Comparison of ENCODE assay signal across 8 mouse cellular contexts in the genomic region with DNA sequence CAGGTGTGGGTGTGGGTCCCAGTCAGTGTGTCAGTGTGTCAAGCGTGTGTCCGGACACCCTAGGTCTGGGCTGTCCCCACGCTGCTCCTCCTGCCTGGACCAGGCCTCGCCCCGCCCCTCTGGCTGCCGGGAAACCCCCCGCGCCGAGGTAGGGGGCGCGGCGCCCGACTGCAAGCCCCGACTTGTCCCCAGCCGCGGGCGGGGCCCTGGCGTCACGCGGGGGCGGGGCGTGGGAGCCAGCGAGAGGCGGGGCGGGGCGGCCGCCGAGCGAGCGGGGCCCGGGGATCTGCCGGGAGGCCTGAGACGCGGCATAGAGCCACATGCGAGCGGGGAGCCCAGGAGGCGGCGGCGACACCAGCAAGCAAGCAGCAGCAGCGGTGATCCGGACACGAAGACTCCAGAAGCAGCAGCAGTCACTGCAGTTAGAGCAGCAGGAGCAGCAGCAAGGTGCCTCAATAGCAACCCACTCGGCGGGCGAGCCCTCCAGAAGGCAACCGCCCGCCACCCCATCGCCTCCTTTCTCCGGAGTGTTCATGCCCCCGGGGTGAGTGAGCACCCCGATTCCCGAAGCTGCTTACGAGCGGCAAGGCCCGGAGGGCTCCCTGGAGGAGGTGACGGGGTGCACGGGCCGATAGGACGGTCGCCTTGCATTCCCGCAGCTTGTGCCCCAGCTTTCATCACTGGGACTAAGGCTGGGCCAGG. TPM values are rescaled to one million over a fixed set of nuclear protein-coding genes. Genes with fewer than 3 reads are reported as not detected.
DNase-seq lines count a peak whose midpoint lies in the region; ATAC-seq and TF ChIP-seq lines count a peak whose summit lies in the region.

No protein-coding gene starts in this region.

- ATAC-seq in intestine, embryonic 16.5 days = peak; percentile 30
- ATAC-seq in limb, embryonic 13.5 days (ENCODE audit: low FRiP score, low read depth) = peak; percentile 34
- peak; percentile 38 for ATAC-seq in midbrain, embryonic 14.5 days (ENCODE audit: low FRiP score, low TSS enrichment)

- TF ChIP-seq CTCF in spleen, adult 2 months (IDR thresholded peaks at IDR 0.05; ENCODE audit: extremely low read depth, insufficient read depth, insufficient read length, insufficient replicate concordance) = no peak

- peaks cover 42% of the 10 kb centered on the region for H3K4me1 ChIP-seq in intestine, embryonic 16.5 days (ENCODE audit: control insufficient read depth, insufficient read depth, low read length)
- H3K4me1 ChIP-seq in limb, embryonic 13.5 days = peaks cover 57% of the 10 kb centered on the region
- H3K4me1 ChIP-seq in midbrain, embryonic 14.5 days (ENCODE audit: control insufficient read depth, insufficient read depth, low read length) = peaks cover 32% of the 10 kb centered on the region
- H3K4me1 ChIP-seq in spleen, adult 2 months (ENCODE audit: control insufficient read depth, insufficient read depth, insufficient read length) = peaks cover 35% of the 10 kb centered on the region

- H3K4me2 ChIP-seq in intestine, embryonic 16.5 days (ENCODE audit: low read depth, low read length) = peak overlapping the region; percentile 98
- H3K4me2 ChIP-seq in limb, embryonic 13.5 days (replicated peaks) = peak overlapping the region; percentile 100
- peak overlapping the region; percentile 97 for H3K4me2 ChIP-seq in midbrain, embryonic 14.5 days (ENCODE audit: low read length)

- peak overlapping the region; percentile 77 for H3K27ac ChIP-seq in intestine, embryonic 16.5 days (ENCODE audit: low read length)
- H3K27ac ChIP-seq in limb, embryonic 13.5 days = peak overlapping the region; percentile 6; the same call in 1 of the 2 replicates
- peak overlapping the region; percentile 70 for H3K27ac ChIP-seq in midbrain, embryonic 14.5 days (replicated peaks; ENCODE audit: low read depth, low read length)
- H3K27ac ChIP-seq in spleen, adult 2 months (ENCODE audit: insufficient read depth, low read length) = peak overlapping the region; percentile 91

- no peaks in the 10 kb centered on the region for H3K27me3 ChIP-seq in intestine, embryonic 16.5 days (replicated peaks; ENCODE audit: control insufficient read depth, insufficient read depth, low read length)
- peaks cover 32% of the 10 kb centered on the region for H3K27me3 ChIP-seq in limb, embryonic 13.5 days
- H3K27me3 ChIP-seq in midbrain, embryonic 14.5 days (ENCODE audit: control insufficient read depth, insufficient read depth, low read length) = no peaks in the 10 kb centered on the region
- H3K27me3 ChIP-seq in spleen, adult 2 months (ENCODE audit: control insufficient read depth, insufficient read depth, low read length) = peaks cover 5% of the 10 kb centered on the region; the same call in 1 of the 2 replicates

- no peaks in the 10 kb centered on the region for H3K36me3 ChIP-seq in intestine, embryonic 16.5 days (ENCODE audit: control insufficient read depth, insufficient read depth, low read length)
- H3K36me3 ChIP-seq in limb, embryonic 13.5 days = no peaks in the 10 kb centered on the region
- no peaks in the 10 kb centered on the region for H3K36me3 ChIP-seq in midbrain, embryonic 14.5 days (ENCODE audit: control insufficient read depth, insufficient read depth, low read length)
- no peaks in the 10 kb centered on the region; the same call in 1 of the 2 replicates for H3K36me3 ChIP-seq in spleen, adult 2 months (ENCODE audit: control insufficient read depth, insufficient read depth, low read length)

- peak overlapping the region; percentile 98 for H3K9ac ChIP-seq in intestine, embryonic 16.5 days (ENCODE audit: low read depth, low read length)
- H3K9ac ChIP-seq in limb, embryonic 13.5 days = peak overlapping the region; percentile 68
- H3K9ac ChIP-seq in midbrain, embryonic 14.5 days (replicated peaks; ENCODE audit: low read length) = peak overlapping the region; percentile 59

- WGBS in intestine, embryonic 16.5 days = under 1% methylated on average over 61 of the region's 61 CpGs
- WGBS in limb, embryonic 13.5 days = under 1% methylated on average over 60 of the region's 61 CpGs
- WGBS in midbrain, embryonic 14.5 days = under 1% methylated on average over 60 of the region's 61 CpGs
- WGBS in spleen, adult 2 months = 2% methylated on average over 61 of the region's 61 CpGs

- peak; percentile 88 for DNase-seq in layer of hippocampus, adult 11-12 months (ENCODE audit: low spot score)
- no peak for DNase-seq in layer of hippocampus, adult 9-10 months (ENCODE audit: low spot score)
- DNase-seq in embryo, embryonic 11.5 days (ENCODE audit: low read depth, low spot score) = peak; percentile 65
- DNase-seq in gastrocnemius, postnatal 4 days (ENCODE audit: low spot score in 2 of 2) = peak; percentile 78 to 88
- peak; percentile 86 for DNase-seq in midbrain, embryonic 14.5 days
- peak in 1 of 2 experiments; percentile 87 for DNase-seq in spleen, adult 2 months (ENCODE audit: low read depth in 1 of 2, low spot score in 2 of 2)

- H3K4me3 ChIP-seq in intestine, embryonic 16.5 days (ENCODE audit: low read length) = peak overlapping the region; percentile 82
- H3K4me3 ChIP-seq in limb, embryonic 13.5 days = peak overlapping the region; percentile 67
- H3K4me3 ChIP-seq in midbrain, embryonic 14.5 days (replicated peaks; ENCODE audit: low read depth, low read length) = peak overlapping the region; percentile 67
- peak overlapping the region; percentile 88 for H3K4me3 ChIP-seq in spleen, adult 2 months (ENCODE audit: extremely low read depth, insufficient read depth, insufficient read length)

- TF ChIP-seq POLR2A in spleen, adult 2 months (IDR thresholded peaks at IDR 0.05; ENCODE audit: low read depth, low read length) = no peak

- H3K9me3 ChIP-seq in intestine, embryonic 16.5 days (ENCODE audit: control insufficient read depth, low read length) = no peaks in the 10 kb centered on the region
- no peaks in the 10 kb centered on the region for H3K9me3 ChIP-seq in limb, embryonic 13.5 days
- H3K9me3 ChIP-seq in midbrain, embryonic 14.5 days (ENCODE audit: control insufficient read depth, low read length) = no peaks in the 10 kb centered on the region

RNA-seq across cellular contexts. Expression of gene Bbc3, which starts 1.3 kb away (rescaled TPM):
- total RNA-seq in gastrocnemius, postnatal 4 days (2021) = 1 to 10 TPM; 9.1 to 9.7 TPM
- polyA plus RNA-seq in intestine, embryonic 16.5 days (2015; fragmentation: Nextera tagmentation; extraction: Ambion mirVana) = 6.2 and 6.6 TPM in 2 replicates
- polyA plus RNA-seq in limb, embryonic 13.5 days (2015; fragmentation: Nextera tagmentation; extraction: Ambion mirVana) = 5.0 and 5.1 TPM in 2 replicates
- polyA plus RNA-seq in midbrain, embryonic 14.5 days (2014; fragmentation: Nextera tagmentation; extraction: Ambion mirVana) = 16.8 and 24.8 TPM in 2 replicates
- polyA plus RNA-seq in spleen, adult 2 months (2012; rRNA removed) = 22.9 and 45.7 TPM in 2 replicates

RNA-seq across cellular contexts. Expression of gene Ccdc9, which starts 22.9 kb away (rescaled TPM):
- 10 to 100 TPM; 45.5 to 59.0 TPM for total RNA-seq in gastrocnemius, postnatal 4 days (2021)
- polyA plus RNA-seq in intestine, embryonic 16.5 days (2015; fragmentation: Nextera tagmentation; extraction: Ambion mirVana) = 19.8 and 20.8 TPM in 2 replicates
- 26.1 and 29.2 TPM in 2 replicates for polyA plus RNA-seq in limb, embryonic 13.5 days (2015; fragmentation: Nextera tagmentation; extraction: Ambion mirVana)
- polyA plus RNA-seq in midbrain, embryonic 14.5 days (2014; fragmentation: Nextera tagmentation; extraction: Ambion mirVana) = 17.6 and 24.1 TPM in 2 replicates
- polyA plus RNA-seq in spleen, adult 2 months (2012; rRNA removed) = 32.4 and 33.3 TPM in 2 replicates

RNA-seq across cellular contexts. Expression of gene Inafm1, which starts 36.1 kb away (rescaled TPM):
- total RNA-seq in gastrocnemius, postnatal 4 days (2021) = 10 to 100 TPM; 13.8 to 18.8 TPM
- polyA plus RNA-seq in intestine, embryonic 16.5 days (2015; fragmentation: Nextera tagmentation; extraction: Ambion mirVana) = 13.0 and 14.2 TPM in 2 replicates
- polyA plus RNA-seq in limb, embryonic 13.5 days (2015; fragmentation: Nextera tagmentation; extraction: Ambion mirVana) = 19.0 and 19.9 TPM in 2 replicates
- 36.4 and 44.7 TPM in 2 replicates for polyA plus RNA-seq in midbrain, embryonic 14.5 days (2014; fragmentation: Nextera tagmentation; extraction: Ambion mirVana)
- 33.7 and 53.6 TPM in 2 replicates for polyA plus RNA-seq in spleen, adult 2 months (2012; rRNA removed)

RNA-seq across cellular contexts. Expression of gene C5ar1, which starts 50.1 kb away (rescaled TPM):
- total RNA-seq in gastrocnemius, postnatal 4 days (2021) = 1 to 10 TPM; 6.1 to 8.8 TPM
- polyA plus RNA-seq in intestine, embryonic 16.5 days (2015; fragmentation: Nextera tagmentation; extraction: Ambion mirVana) = 1.9 and 2.4 TPM in 2 replicates
- 1.9 and 2.4 TPM in 2 replicates for polyA plus RNA-seq in limb, embryonic 13.5 days (2015; fragmentation: Nextera tagmentation; extraction: Ambion mirVana)
- 0.11 and 1.6 TPM in 2 replicates for polyA plus RNA-seq in midbrain, embryonic 14.5 days (2014; fragmentation: Nextera tagmentation; extraction: Ambion mirVana)
- polyA plus RNA-seq in spleen, adult 2 months (2012; rRNA removed) = 7.5 and 11.0 TPM in 2 replicates

Comparison
In these comparisons a context has a peak if more than half of its experiments do, and no peak if none do; other contexts are left out.
1. H3K27ac ChIP-seq: peak in every context shown above with its lines; median percentile 91 in spleen, adult 2 months; 77 in intestine, embryonic 16.5 days; 70 in midbrain, embryonic 14.5 days; 6 in limb, embryonic 13.5 days.